Mouse (Mus musculus): ENCODE results near the gene Ankrd26.

DNA sequence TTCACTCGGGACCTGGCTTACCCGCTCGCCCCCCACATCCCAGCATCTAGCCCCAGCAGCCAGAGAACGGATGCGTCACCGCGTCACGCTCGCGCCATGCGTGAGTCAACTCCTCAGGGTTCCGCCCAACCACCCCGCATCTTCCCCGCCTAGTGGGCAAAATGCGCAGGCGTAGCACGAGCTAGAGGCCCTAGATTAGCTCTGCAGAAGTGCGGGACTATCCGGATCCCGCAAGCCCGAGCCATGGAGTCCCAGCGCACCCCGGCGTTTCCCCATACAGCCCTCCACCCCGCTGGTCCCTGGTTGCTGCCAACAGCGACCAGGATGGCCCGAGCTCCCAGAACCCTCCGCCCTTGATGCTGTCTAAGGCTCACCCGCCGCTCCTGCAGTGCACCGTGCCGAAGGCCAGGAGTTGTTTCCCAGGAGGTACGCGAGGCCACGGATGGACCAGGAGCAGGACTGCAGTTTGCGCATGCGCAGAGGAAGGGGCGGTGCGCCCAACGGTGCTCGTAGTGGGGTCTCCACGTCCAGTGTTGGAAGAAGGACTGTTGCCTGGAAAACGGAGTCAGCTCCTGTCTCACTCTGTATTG is 106.9 kb downstream of the Ankrd26 start, which contains the start of gene Zfp248:
- TF ChIP-seq POLR2A (IDR thresholded peaks at IDR 0.05; ENCODE audit: low read depth, low read length) (no peak), CTCF (conservative IDR thresholded peaks at IDR 0.05; ENCODE audit: insufficient read depth, insufficient read length, low read depth, low read length) (peak; percentile 35)

All from kidney, adult 2 months (tissue).